Mouse (Mus musculus) spleen, adult 2 months (tissue): ENCODE measurements around the gene Rfesd.

ENCODE experiments used
- CTCF ChIP-seq: fragments of 200-500 bp; IDR thresholded peaks from 2 replicates; pipeline ENCODE4 v1.5.1; 2011; ENCODE audit warnings: mild to moderate bottlenecking, inconsistent platforms; ENCODE audit not compliant: insufficient read depth, insufficient read length, insufficient replicate concordance; ENCODE audit errors: extremely low read depth
- POLR2A ChIP-seq: fragments of 200-500 bp; IDR thresholded peaks from 2 replicates; pipeline ENCODE4 v1.6.1; 2011; ENCODE audit warnings: low read depth, low read length, inconsistent platforms

DNA sequence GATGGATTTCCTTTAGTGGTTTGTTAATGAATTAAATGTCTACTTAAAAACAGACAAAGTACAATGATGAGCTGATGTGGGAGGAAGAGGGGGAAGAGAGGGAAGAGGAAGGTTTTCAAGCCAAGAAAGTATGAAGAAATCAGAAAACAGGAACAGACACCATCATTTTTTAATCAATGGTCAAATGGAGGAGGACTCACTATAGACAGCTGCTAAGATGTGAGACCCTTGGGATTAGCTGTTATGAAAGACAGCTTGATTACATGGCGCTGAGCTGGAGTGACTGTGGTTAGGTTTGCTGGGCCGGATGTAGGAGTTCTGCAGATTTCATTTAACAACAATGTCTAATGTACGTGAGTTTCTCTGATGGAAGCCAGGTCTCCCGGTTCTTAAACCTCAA, 45.0 kb upstream of the Rfesd start:
- no peak for TF ChIP-seq POLR2A
- no peak for TF ChIP-seq CTCF
